Mouse (Mus musculus): ENCODE measurements at regions not wholly inside any gene's neighbourhood (a gene's known extent, or its start where the extent isn't known, plus 50 kb on each side); places are given as distances from the start of the nearest gene placed in this dataset.

DNA sequence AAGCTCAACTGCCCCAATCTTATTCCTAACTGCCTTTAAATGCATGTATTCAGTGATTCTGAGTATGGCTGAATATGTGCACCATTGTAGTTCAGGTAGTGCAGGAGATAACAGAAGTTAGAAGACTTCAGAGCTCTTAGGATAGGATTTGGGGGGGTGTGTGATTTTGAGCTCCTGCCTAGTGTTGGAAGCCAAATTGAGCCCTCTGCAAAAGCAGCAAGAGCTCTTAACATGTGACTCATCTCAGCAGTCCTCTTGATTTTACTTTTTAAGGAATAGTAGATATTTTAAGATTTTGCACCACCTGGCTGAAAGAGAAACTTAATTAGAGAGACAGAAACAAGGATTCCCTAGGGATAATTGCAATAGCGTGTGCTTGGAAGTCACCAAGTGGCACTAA, 277.3 kb upstream of the Gm597 start:
- peak in 1 of 2 experiments; percentile 7 for DNase-seq (ENCODE audit: extremely low spot score in 1 of 2, low spot score in 1 of 2)

DNA sequence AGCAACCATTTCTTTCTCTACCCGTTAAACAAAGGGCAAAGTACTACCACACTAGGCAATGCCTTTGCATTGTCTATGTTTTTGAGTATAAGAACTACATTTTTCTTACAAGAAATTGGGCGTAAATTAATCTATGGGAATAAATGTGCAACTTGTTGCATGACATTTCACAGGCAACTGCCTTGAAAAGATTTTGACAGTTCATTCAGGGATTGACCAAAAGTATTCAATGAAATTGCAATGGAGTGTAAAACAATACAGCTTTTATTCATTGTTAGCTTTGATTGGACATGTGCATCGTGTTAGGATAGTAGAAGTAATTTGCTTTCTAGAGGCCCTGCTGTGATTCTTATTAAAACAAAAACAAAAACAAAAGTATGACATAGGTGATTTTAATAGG, 233.7 kb upstream of the Gm597 start:
- DNase-seq (ENCODE audit: extremely low spot score in 1 of 2, low spot score in 1 of 2), result no peak

GRCm38 (mm10) chr1:29001184-29001583, 221.1 kb upstream of the Gm597 start:
- DNase-seq (ENCODE audit: extremely low spot score in 1 of 2, low spot score in 1 of 2), result no peak

- peak; percentile 34 to 61 for DNase-seq (ENCODE audit: extremely low spot score in 1 of 2, low spot score in 1 of 2)
Observed at GRCm38 (mm10) chr1:28970941-28971340, 190.9 kb upstream of the Gm597 start.

Measured in frontal cortex, adult 2 months (tissue).